Mouse (Mus musculus): ENCODE measurements at regions not wholly inside any gene's neighbourhood (a gene's known extent, or its start where the extent isn't known, plus 50 kb on each side); places are given as distances from the start of the nearest gene placed in this dataset.

DNA sequence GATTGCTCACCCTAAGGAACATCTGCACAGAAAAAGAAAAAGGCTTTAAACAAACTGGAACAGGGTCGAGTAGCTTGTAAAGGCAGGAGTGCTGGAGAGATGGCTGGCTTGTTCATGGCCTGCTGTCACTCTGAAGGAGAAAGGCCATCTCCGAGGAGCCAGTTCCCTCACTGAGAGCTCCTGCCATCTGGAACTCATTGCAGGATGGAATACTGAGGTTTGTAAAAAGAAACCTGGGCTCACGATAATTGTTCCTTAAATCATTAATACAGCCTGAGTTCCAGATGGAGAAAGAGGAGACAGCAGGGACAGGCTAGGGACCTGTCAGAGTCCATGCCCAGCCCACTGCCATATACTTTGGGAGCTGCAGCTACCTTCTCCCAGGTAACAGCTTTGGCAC, 100.8 kb upstream of the Gm12830 start:
- no peak for DNase-seq

DNA sequence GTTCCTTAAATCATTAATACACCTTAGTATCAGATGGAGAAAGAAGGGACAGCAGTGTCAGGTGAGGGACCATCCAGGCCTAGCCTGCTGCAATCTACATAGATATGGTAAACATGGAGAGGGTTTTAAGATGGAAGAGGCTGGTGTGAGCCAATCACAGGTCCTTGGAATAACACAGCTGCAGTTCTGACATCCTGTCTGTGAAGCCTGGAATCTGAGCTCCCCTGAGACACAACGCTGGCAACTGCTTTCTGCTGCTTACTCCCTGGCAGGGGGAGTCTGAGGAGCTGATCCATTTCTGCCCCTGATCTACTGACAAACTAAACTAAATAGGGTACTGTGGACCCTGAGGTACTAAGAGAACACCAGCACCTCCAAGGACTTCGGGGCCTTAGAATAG, 100.1 kb upstream of the Gm12830 start:
- DNase-seq, result no peak

DNA sequence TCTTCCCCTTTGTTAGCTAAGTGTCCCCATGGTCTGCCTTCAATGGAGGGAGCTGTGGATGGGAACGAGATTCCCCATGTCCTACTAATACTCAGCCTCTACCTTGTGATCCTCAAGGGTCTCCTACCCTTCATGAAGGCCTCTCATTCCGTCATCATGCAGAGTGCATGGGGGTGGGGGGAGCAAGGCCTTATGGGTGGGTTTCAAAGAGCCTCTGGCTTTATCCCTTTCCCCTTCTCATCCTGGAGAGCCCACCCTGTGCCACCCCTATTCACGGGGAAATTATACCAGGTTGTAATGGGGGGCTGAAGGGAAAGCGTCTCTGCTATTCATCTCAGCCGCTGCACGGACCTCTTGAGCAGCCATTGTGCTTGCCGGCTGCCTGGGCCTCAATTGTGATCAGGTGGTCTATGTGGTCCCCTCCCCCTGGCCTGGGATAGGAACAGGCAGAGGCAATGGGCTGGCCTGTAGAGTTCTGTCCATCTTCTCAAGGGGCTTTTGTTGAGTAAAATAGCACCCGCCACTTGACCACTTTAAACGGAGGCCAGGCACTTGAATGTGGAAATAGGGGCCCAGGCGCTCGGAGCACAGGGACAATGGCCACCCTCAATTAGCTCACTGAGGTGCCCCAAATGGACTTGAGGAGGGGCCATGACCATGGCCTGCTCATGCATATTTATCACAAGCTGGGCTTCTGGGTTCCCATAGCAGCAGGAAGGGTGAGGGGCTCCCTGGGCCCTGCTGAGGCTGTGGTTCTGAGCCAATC, 93.1 kb upstream of the Gm12830 start:
- no peak for DNase-seq

DNA sequence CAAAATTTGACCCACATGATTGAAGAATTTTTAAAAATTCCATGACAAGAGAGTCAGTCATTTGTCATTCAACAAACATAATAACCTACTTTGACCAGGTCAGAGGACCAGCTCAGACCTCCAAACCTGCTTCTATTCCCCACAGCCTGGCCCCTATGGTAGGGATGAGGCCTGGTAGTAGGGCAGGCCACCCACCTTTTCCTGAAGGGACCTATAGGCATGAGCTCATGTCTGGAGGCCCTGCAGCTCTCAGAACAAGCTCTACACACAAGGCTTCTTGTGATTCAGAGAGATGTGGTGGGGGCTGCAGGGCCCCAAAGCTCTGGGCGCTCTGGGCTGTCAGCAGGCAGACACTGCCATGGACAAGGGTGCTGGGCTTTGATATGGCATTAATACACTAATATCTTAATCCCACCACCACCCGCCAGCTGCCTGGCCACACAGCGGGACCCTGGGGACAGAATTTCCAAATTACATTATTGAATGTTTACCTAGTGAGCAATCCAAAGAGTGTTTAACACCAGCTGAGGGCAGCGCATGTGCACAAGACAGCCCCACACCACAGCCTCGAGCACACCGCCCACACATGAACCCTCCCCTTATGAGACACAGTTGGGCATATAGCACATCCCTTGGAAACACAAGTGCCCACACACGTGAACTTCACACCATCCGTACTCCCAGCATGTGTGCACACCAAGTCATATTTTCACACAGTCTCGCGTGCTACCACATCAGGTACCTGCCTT, 88.1 kb upstream of the Gm12830 start:
- no peak for DNase-seq

DNA sequence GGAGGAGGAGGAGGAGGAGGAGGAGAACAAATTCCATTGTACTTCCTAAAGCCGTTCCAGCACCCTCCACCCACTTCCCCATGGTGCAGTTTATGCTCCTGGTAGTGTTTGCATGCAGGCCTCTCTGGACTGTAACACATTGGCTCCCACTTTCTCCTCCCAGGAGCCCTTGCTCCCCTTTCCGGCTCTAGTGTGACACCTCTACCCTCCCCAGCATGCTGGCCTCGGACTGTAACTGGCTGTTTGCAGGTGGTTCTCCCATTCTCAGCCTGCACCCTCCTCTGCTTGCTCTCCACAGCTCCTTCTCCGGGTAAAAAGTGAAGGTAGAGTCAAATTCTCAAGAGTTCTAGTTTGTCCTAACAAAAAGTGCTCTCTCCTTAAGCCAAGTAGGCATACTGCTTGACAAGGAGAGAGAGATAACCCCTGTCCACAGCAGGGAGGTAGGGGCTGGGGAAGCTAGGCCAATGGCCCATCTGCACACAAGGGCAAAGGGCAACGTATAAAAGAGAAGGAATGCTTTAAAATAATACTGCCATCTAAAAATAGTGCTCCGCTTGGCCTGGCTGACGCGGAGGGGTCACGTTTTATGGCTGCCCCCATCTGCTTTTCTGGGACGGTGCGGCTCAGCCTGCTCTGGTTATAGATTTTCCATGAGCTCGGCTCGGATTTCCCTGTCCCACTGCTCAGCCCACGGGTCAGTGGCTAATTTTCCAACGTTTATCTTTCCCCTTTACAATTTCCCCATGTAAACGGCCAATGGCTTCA, 82.4 kb upstream of the Gm12830 start:
- no peak for DNase-seq

DNA sequence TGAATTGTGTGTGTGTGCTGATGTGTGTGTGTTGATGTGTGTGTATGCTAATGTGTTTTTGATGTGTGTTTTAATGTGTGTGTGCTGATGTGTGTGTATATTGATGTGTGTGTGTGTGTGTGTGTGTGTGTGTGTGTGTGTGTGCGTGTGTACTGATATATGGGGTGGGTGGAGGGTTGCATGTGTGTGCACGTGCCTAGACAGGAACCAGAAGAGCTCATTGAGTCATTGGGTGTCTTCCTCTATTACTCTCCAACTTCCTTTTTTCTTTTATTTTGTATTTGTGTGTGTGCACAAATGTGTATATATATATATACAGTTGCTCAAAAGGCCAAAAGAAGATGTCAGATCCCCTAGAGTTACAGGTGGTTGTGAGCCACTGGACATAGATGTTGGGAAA, 73.4 kb upstream of the Gm12830 start:
- DNase-seq, result no peak

DNA sequence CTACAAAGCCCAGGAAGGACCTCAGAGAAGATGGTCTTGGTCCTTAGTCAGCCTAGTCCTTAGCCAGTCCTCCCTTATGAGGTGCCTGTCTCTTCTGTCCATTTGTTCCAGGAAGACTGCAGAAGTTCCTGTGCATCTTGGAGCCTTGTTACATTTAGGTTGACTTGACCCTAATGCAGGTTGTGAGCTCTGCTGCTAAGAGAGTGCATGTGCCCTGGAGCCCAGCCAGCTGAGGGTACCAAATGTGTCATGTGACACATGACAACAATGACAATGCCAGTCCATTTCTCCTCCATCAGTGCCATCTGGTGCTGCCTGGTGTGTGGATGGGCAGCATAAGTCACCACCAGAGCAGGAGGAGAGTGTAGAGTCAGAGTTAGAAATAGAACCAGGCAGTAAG, 61.7 kb upstream of the Gm12830 start:
- DNase-seq, result no peak

DNA sequence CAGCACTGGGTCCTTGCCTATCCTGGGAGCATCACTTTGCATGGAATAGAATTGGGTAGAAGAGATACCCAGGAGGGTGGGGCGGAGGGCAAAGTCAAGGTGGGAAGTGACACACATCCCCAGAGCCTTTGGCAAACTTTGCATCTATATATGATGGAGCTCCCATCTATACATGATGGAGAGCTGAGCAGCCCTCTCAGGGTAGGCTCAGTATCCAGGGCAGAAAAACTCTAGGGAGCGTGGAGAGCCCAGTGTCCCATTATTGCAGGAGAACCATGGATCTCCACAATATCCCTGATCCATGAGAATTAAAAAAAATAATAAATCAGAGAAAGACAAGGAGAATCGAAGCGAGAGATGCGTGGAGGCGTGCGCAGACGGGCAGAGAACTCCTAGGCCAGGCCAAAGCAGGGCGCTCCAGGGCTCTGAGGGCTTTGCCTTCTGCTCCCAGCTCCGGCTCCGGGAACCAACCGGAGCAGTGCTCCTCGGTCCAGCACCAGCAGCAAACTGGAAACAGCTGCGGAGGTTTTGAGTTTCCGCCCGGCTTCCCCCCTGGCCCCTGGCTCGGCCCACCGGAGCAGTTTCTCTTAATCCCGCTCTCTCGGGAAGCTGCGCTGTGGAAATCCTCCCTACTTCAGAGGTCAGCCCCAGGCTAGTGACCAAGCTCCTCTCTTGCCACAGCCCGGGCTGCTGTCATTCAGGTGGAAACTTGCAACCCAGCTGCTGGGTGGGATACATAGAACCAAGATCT, 54.7 kb upstream of the Gm12830 start:
- DNase-seq, result no peak
